Mouse (Mus musculus): ENCODE measurements around the gene Tarsl2. TPM values are rescaled to one million over a fixed set of nuclear protein-coding genes. Genes with fewer than 3 reads are reported as not detected.
A peak's percentile ranks its signal among the peaks of the same experiment; 100 is the strongest.

The Tarsl2 gene
- 11.6 and 11.8 TPM in 2 replicates for polyA plus RNA-seq (2016; fragmentation: Nextera tagmentation; extraction: Ambion mirVana)

GRCm38 (mm10) chr7:65644643-65645351 lies at the start of gene Tarsl2:
TSS of gene Tarsl2 (plus strand) at chr7:65644898.
- Histone ChIP-seq H3K4me2 (replicated peaks) (peak within 1 kb of the TSS; percentile 65), H3K9me3 (peaks cover 3% of the 10 kb centered on the region; the same call in 1 of the 2 replicates), H3K27ac (replicated peaks) (peak within 1 kb of the TSS; percentile 83), H3K36me3 (peaks cover 12% of the 10 kb centered on the region; the same call in 1 of the 2 replicates), H3K27me3 (peaks cover 14% of the 10 kb centered on the region), H3K4me1 (0 out of 2 replicates have a peak, but pooled peaks cover 5% of the 10 kb centered on the region), H3K4me3 (peak within 1 kb of the TSS; percentile 60), H3K9ac (replicated peaks) (peak within 1 kb of the TSS; percentile 54)
- WGBS, result under 1% methylated on average over 57 of the region's 64 CpGs
- ATAC-seq (ENCODE audit: low FRiP score, low read depth), result peak; percentile 97

DNA sequence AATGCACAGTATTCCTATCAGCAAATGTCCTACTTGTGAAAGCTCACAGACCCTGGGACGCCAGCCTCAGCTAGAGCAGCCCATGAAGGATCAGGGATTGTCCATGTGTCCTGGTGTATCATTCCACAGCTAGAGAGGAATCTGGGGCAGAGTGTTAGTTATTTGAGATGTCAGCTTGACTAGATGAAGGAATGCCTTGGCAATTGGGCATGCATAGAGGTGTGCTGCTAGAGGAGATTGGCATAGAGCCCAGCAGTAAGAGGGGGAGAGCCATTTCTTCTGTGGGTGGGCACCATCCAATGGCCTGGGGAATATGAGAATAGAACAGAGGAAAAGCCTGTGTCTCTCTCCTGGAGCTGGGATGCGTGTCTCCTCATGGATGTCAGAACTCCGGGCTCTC lies 38.6 kb upstream of the Tarsl2 start:
- WGBS, result 87% methylated on average over 3 of the region's 3 CpGs
- H3K9me3 ChIP-seq, result no peaks in the 10 kb centered on the region
- H3K4me1 ChIP-seq, result no peaks in the 10 kb centered on the region
- H3K27ac ChIP-seq (replicated peaks), result no peak overlapping the region
- no peak overlapping the region for H3K9ac ChIP-seq (replicated peaks)
- ATAC-seq (ENCODE audit: low FRiP score, low read depth), result no peak
- H3K36me3 ChIP-seq, result no peaks in the 10 kb centered on the region
- H3K4me2 ChIP-seq (replicated peaks), result no peak overlapping the region
- no peak overlapping the region for H3K4me3 ChIP-seq
- no peaks in the 10 kb centered on the region for H3K27me3 ChIP-seq

DNA sequence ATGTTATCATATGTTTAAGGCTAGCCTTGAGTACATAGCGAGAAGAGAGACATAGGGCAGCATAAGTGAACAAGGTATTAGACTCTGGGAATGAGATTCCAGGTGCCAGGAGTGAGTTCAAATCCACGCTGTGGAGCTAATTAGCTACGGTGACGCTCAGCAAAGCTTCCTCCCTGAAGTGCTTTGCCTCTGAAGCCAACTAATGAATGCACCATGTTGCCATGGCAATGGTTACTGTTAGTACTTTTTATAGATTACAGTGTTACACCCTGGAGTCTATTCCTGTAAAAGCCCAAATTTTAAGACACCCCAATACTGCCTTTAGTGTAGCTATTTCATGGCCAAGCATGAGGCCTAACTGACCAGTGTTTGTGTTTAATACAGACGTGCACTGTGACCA lies 37.7 kb upstream of the Tarsl2 start:
- H3K27ac ChIP-seq (replicated peaks), result no peak overlapping the region
- no peaks in the 10 kb centered on the region for H3K36me3 ChIP-seq
- no peak overlapping the region for H3K4me2 ChIP-seq (replicated peaks)
- no peak overlapping the region for H3K9ac ChIP-seq (replicated peaks)
- H3K4me3 ChIP-seq, result no peak overlapping the region
- H3K27me3 ChIP-seq, result no peaks in the 10 kb centered on the region
- no peaks in the 10 kb centered on the region for H3K9me3 ChIP-seq
- no peaks in the 10 kb centered on the region for H3K4me1 ChIP-seq
- 80% methylated on average over 5 of the region's 5 CpGs for WGBS
- no peak for ATAC-seq (ENCODE audit: low FRiP score, low read depth)

- Histone ChIP-seq H3K36me3 (no peaks in the 10 kb centered on the region), H3K4me2 (replicated peaks) (no peak overlapping the region)
- no peak for ATAC-seq (ENCODE audit: low FRiP score, low read depth)
These were observed 34.5 kb upstream of the Tarsl2 start for GRCm38 (mm10) chr7:65610171-65610570.

DNA sequence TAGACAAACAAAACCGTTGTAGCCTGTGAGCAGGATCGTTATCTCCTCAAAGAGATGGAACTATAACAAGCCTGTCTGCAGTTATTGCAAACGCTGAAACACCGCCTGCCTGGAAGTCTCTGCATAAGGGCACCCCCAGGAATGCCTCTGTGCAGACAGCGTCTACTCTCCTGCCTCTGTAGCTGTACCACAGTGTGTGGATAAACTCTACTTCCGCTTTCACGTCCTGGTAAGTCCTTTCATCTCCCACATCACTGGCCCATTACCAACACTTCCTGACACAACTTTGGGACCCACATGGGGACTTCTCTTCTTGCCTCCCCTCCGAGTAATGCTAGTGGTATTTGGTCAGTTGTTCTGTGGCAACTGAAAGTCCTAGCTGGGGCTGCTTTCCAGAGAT lies 34.0 kb upstream of the Tarsl2 start:
- Histone ChIP-seq H3K4me2 (replicated peaks) (no peak overlapping the region), H3K36me3 (no peaks in the 10 kb centered on the region), H3K27ac (replicated peaks) (no peak overlapping the region), H3K9me3 (no peaks in the 10 kb centered on the region), H3K27me3 (no peaks in the 10 kb centered on the region), H3K4me1 (no peaks in the 10 kb centered on the region), H3K4me3 (no peak overlapping the region), H3K9ac (replicated peaks) (no peak overlapping the region)
- WGBS, result 81% methylated on average over 8 of the region's 8 CpGs
- no peak for ATAC-seq (ENCODE audit: low FRiP score, low read depth)

More at GRCm38 (mm10) chr7:65610171-65610570, 34.5 kb upstream of the Tarsl2 start:
- H3K27ac ChIP-seq (replicated peaks), result no peak overlapping the region
- WGBS, result 77% methylated on average over 5 of the region's 5 CpGs
- no peak overlapping the region for H3K4me3 ChIP-seq
- no peaks in the 10 kb centered on the region for H3K27me3 ChIP-seq
- H3K4me1 ChIP-seq, result no peaks in the 10 kb centered on the region
- H3K9ac ChIP-seq (replicated peaks), result no peak overlapping the region
- no peaks in the 10 kb centered on the region for H3K9me3 ChIP-seq

GRCm38 (mm10) chr7:65611298-65611697 lies 33.4 kb upstream of the Tarsl2 start:
- 97% methylated on average over 3 of the region's 3 CpGs for WGBS
- ATAC-seq (ENCODE audit: low FRiP score, low read depth), result no peak

DNA sequence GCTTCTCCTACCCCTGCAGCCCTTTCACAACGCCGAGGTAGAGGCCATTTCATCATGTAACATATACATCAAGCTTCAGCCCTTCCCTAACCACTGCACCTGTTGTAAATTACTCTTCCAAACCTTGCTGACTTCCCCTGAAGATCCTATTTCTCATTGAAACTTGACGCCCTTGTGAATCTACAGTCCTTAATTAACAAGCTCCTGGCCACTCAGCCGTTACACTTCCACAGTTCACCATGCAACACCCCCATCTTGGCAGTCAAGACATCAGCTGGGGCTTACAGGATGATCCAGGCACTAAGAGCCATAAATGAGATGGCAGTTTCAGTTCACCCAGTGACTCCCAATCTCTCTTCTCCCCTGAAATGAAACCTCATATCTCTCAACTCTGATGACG lies 31.0 kb upstream of the Tarsl2 start:
- Histone ChIP-seq H3K9me3 (no peaks in the 10 kb centered on the region), H3K27me3 (no peaks in the 10 kb centered on the region), H3K4me2 (replicated peaks) (no peak overlapping the region), H3K9ac (replicated peaks) (no peak overlapping the region), H3K27ac (replicated peaks) (no peak overlapping the region), H3K4me1 (no peaks in the 10 kb centered on the region), H3K4me3 (no peak overlapping the region), H3K36me3 (no peaks in the 10 kb centered on the region)
- WGBS, result 77% methylated on average over 5 of the region's 5 CpGs
- ATAC-seq (ENCODE audit: low FRiP score, low read depth), result no peak

More at GRCm38 (mm10) chr7:65611298-65611697, 33.4 kb upstream of the Tarsl2 start:
- H3K4me2 ChIP-seq (replicated peaks), result no peak overlapping the region
- no peak overlapping the region for H3K27ac ChIP-seq (replicated peaks)
- H3K4me1 ChIP-seq, result no peaks in the 10 kb centered on the region
- no peaks in the 10 kb centered on the region for H3K9me3 ChIP-seq
- H3K27me3 ChIP-seq, result no peaks in the 10 kb centered on the region
- H3K9ac ChIP-seq (replicated peaks), result no peak overlapping the region
- H3K4me3 ChIP-seq, result no peak overlapping the region
- H3K36me3 ChIP-seq, result no peaks in the 10 kb centered on the region

GRCm38 (mm10) chr7:65618751-65619150 lies 25.9 kb upstream of the Tarsl2 start:
- no peak overlapping the region for H3K27ac ChIP-seq (replicated peaks)
- no peaks in the 10 kb centered on the region for H3K4me1 ChIP-seq
- H3K9me3 ChIP-seq, result no peaks in the 10 kb centered on the region
- no peak for ATAC-seq (ENCODE audit: low FRiP score, low read depth)
- no peaks in the 10 kb centered on the region for H3K36me3 ChIP-seq
- no peak overlapping the region for H3K4me3 ChIP-seq
- H3K9ac ChIP-seq (replicated peaks), result no peak overlapping the region
- H3K27me3 ChIP-seq, result no peaks in the 10 kb centered on the region
- no peak overlapping the region for H3K4me2 ChIP-seq (replicated peaks)
- whole genome bisulfite sequencing, result 74% methylated on average over 1 of the region's 1 CpGs

- Histone ChIP-seq H3K9me3 (no peaks in the 10 kb centered on the region), H3K9ac (replicated peaks) (no peak overlapping the region), H3K4me1 (no peaks in the 10 kb centered on the region), H3K4me3 (no peak overlapping the region), H3K27me3 (no peaks in the 10 kb centered on the region), H3K27ac (replicated peaks) (no peak overlapping the region), H3K36me3 (no peaks in the 10 kb centered on the region), H3K4me2 (replicated peaks) (no peak overlapping the region)
- no peak for ATAC-seq (ENCODE audit: low FRiP score, low read depth)
- WGBS, result 81% methylated on average over 7 of the region's 7 CpGs
These were observed 24.0 kb upstream of the Tarsl2 start for GRCm38 (mm10) chr7:65620746-65621145.

DNA sequence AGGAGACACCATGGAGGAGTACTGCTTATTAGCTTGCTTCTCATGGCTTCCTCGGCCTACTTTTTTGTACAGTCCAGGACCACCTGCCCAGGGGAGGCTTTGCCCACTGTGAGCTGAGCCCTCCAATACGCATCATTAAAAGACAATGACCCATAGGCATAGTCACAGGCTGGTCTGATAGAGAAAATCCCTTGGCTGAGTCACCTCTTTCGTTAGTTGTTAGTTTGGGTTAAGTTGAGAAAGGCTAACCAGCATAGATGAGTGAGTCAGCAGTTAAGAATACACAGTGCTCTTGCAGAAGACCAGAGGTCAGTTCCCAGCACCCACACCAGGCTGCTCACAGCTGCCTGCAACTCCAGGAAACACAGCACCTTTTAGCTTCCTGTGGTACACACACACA lies 21.4 kb upstream of the Tarsl2 start:
- no peak for ATAC-seq (ENCODE audit: low FRiP score, low read depth)
- Histone ChIP-seq H3K4me2 (replicated peaks) (no peak overlapping the region), H3K9ac (replicated peaks) (no peak overlapping the region), H3K36me3 (no peaks in the 10 kb centered on the region), H3K4me1 (no peaks in the 10 kb centered on the region), H3K9me3 (no peaks in the 10 kb centered on the region), H3K27me3 (no peaks in the 10 kb centered on the region), H3K4me3 (no peak overlapping the region), H3K27ac (replicated peaks) (no peak overlapping the region)
- WGBS, result 88% methylated on average over 3 of the region's 3 CpGs

GRCm38 (mm10) chr7:65625528-65625927 lies 19.2 kb upstream of the Tarsl2 start:
- no peak for ATAC-seq (ENCODE audit: low FRiP score, low read depth)
- Histone ChIP-seq H3K4me2 (replicated peaks) (no peak overlapping the region), H3K9me3 (no peaks in the 10 kb centered on the region), H3K27me3 (no peaks in the 10 kb centered on the region), H3K9ac (replicated peaks) (no peak overlapping the region), H3K27ac (replicated peaks) (no peak overlapping the region), H3K4me3 (no peak overlapping the region), H3K4me1 (no peaks in the 10 kb centered on the region), H3K36me3 (no peaks in the 10 kb centered on the region)
- WGBS, result 63% methylated on average over 2 of the region's 2 CpGs

DNA sequence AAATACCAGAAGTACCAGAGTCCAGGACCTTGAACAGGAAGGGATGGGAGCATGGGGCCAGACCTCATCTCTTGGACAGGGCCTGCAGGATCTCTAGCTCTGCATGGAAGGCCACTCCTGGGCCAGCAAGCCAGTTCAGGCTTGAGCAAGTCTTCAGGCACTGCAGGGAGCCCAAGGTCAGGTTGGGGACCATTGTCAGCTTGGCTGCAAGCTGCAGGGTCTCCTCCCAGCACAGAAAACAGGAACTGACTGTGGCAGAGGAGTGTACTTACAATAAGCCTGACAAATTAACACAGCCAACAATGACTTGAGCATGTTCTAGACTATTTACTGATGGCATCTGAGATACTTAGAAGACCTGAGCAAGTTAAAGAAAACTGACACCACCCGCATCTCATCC lies 14.9 kb upstream of the Tarsl2 start:
- no peak overlapping the region for H3K4me3 ChIP-seq
- H3K4me2 ChIP-seq (replicated peaks), result no peak overlapping the region
- H3K27me3 ChIP-seq, result peaks cover 10% of the 10 kb centered on the region
- WGBS, result 97% methylated on average over 1 of the region's 1 CpGs
- no peak for ATAC-seq (ENCODE audit: low FRiP score, low read depth)
- H3K36me3 ChIP-seq, result no peaks in the 10 kb centered on the region
- H3K9ac ChIP-seq (replicated peaks), result no peak overlapping the region
- H3K9me3 ChIP-seq, result no peaks in the 10 kb centered on the region
- H3K27ac ChIP-seq (replicated peaks), result no peak overlapping the region
- H3K4me1 ChIP-seq, result no peaks in the 10 kb centered on the region

DNA sequence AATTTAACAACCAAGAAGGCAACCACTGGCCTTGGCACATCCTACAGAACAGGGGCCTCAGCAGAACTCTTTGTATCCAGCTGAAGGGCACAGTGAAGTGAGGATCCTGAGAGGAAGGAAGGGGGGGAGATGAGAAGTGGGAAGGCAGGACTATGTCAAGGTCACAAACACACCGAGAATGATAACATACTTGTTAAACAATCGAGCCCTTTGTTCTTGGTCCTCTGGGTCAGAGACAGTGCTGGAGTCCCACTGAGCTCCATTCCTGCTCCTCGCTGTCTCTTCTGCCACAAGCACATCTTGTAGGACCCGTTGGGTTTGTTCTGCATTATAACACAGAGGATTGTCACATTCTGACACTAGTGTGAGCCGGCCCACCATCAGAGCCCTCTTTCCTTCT lies 14.0 kb upstream of the Tarsl2 start:
- H3K27me3 ChIP-seq, result peaks cover 10% of the 10 kb centered on the region
- H3K36me3 ChIP-seq, result no peaks in the 10 kb centered on the region
- no peak overlapping the region for H3K4me2 ChIP-seq (replicated peaks)
- no peak overlapping the region for H3K4me3 ChIP-seq
- H3K9ac ChIP-seq (replicated peaks), result no peak overlapping the region
- 72% methylated on average over 5 of the region's 5 CpGs for WGBS
- no peak overlapping the region for H3K27ac ChIP-seq (replicated peaks)
- no peak for ATAC-seq (ENCODE audit: low FRiP score, low read depth)
- no peaks in the 10 kb centered on the region for H3K9me3 ChIP-seq
- H3K4me1 ChIP-seq, result no peaks in the 10 kb centered on the region
